Mouse (Mus musculus) bone marrow macrophage, adult 2 months (primary cell): ENCODE data around the gene Upf3b.

Experiments used
- CTCF ChIP-seq: IDR thresholded peaks from 2 replicates; pipeline ENCODE4 v1.5.1; 2012; ENCODE audit warnings: low read depth, mild to moderate bottlenecking, low read length, moderate library complexity
- POLR2A ChIP-seq: IDR thresholded peaks from 2 replicates; pipeline ENCODE4 v1.6.1; 2012; ENCODE audit warnings: mild to moderate bottlenecking, low read depth, low read length, borderline replicate concordance

GRCm38 (mm10) chrX:37110193-37110880, at the start of gene Upf3b:
- TF ChIP-seq CTCF (no peak), POLR2A (no peak)
